Mouse (Mus musculus) lung, postnatal 0 days (tissue): ENCODE measurements around the gene Cbx8. TPM values are rescaled to one million over a fixed set of nuclear protein-coding genes. Genes with fewer than 3 reads are reported as not detected.

Experiments
- ATAC-seq: fragments of 200-750 bp; cut with Nextera tagmentation; 2 replicates; pipeline ENCODE4 v1.8.0; 2017; ENCODE audit warnings: moderate library complexity
- DNase-seq: peaks from one replicate; pipeline ENCODE4 v3.0.0-alpha.2; 2016; ENCODE audit warnings: low spot score
- H3K27ac ChIP-seq: fragments of 300-500 bp; sonication (generic); 2 replicates; pipeline ENCODE4 v1.5.1; 2014; ENCODE audit warnings: antibody characterized with exemption, mild to moderate bottlenecking, low read length, mixed read lengths
- H3K27me3 ChIP-seq: fragments of 300-500 bp; sonication (generic); replicated peaks from 2 replicates; pipeline ENCODE4 v1.6.1; 2014; ENCODE audit warnings: low read length, mixed read lengths; ENCODE audit not compliant: insufficient read depth
- H3K36me3 ChIP-seq: fragments of 300-500 bp; sonication (generic); 2 replicates; pipeline ENCODE4 v1.6.1; 2014; ENCODE audit warnings: low read length, mixed read lengths; ENCODE audit not compliant: insufficient read depth
- H3K4me1 ChIP-seq: fragments of 300-500 bp; sonication (generic); 2 replicates; pipeline ENCODE4 v1.6.1; 2014; ENCODE audit warnings: antibody characterized with exemption, low read depth, low read length, mixed read lengths; ENCODE audit not compliant: insufficient read depth
- H3K4me2 ChIP-seq: fragments of 300-500 bp; sonication (generic); replicated peaks from 2 replicates; pipeline ENCODE4 v1.6.1; 2014; ENCODE audit warnings: low read depth, mild to moderate bottlenecking, low read length, moderate library complexity, mixed read lengths
- H3K4me3 ChIP-seq: fragments of 300-500 bp; sonication (generic); 2 replicates; pipeline ENCODE4 v1.5.1; 2014; ENCODE audit warnings: low read depth, low read length
- H3K9ac ChIP-seq: fragments of 300-500 bp; sonication (generic); replicated peaks from 2 replicates; pipeline ENCODE4 v1.6.1; 2014; ENCODE audit warnings: low read depth, mild to moderate bottlenecking
- H3K9me3 ChIP-seq: fragments of 300-500 bp; sonication (generic); 2 replicates; pipeline ENCODE4 v1.6.1; 2016; ENCODE audit warnings: low read length, mixed read lengths
- CTCF ChIP-seq: IDR thresholded peaks from 2 replicates; pipeline ENCODE4 v1.5.1; 2016; ENCODE audit warnings: antibody characterized with exemption, mild to moderate bottlenecking
- EP300 ChIP-seq: IDR thresholded peaks from 2 replicates; pipeline ENCODE4 v1.6.1; 2016; ENCODE audit warnings: antibody characterized with exemption, mild to moderate bottlenecking, control low read depth
- WGBS: fragments of 180-500 bp; shearing (Covaris S2); extraction: QIAGEN DNeasy Blood & Tissue Kit; methylation state at CpG from one replicate; pipeline ENCODE4 v1.1.7; 2014; 5-methylcytosine and 5-hydroxymethylcytosine counted together
- polyA plus RNA-seq: library from polyadenylated mRNA; unstranded; fragments of >200 nt; fragmentation: Nextera tagmentation; extraction: Ambion mirVana; gene quantifications from 2 replicates; pipeline ENCODE4 v1.2.1, GENCODE M21; 2015

Gene Cbx8
- polyA plus RNA-seq, 1 experiment from 2014 or later = 9.4 TPM

DNA sequence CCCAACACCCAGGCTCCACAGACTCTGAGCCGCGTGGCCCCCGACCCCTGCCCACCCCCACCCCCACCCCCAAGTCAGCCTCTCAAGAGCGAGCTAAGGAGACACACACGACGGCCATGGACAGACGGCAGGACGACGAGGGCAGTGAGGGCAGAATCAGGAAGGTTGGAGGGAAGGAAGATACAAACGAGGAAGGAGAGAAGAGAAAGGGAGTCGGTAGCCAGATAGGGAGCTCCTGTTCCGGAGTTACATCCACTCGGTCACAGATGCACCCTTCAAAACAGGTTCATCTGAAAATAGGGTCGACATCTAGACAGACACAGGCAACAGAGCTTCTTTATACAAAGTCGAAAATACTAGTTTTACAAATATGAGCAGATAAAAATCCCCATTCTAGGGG is 4.3 kb downstream of the Cbx8 start:
- WGBS = 14% methylated on average over 15 of the region's 15 CpGs
- Histone ChIP-seq H3K4me2 (no peak overlapping the region), H3K36me3 (no peaks in the 10 kb centered on the region; the same call in 1 of the 2 replicates), H3K4me3 (no peak overlapping the region; the same call in 1 of the 2 replicates), H3K9ac (no peak overlapping the region), H3K4me1 (peaks cover 12% of the 10 kb centered on the region; the same call in 1 of the 2 replicates), H3K9me3 (no peaks in the 10 kb centered on the region), H3K27me3 (peaks cover 29% of the 10 kb centered on the region), H3K27ac (no peak overlapping the region)
- DNase-seq (no peak), ATAC-seq (no peak)
- TF ChIP-seq CTCF (no peak), EP300 (no peak)

GRCm38 (mm10) chr11:119035686-119036165 is 5.0 kb downstream of the Cbx8 start:
- no peaks in the 10 kb centered on the region; the same call in 1 of the 2 replicates for H3K36me3 ChIP-seq
- no peak overlapping the region for H3K27ac ChIP-seq
- no peak overlapping the region for H3K9ac ChIP-seq
- no peak overlapping the region for H3K4me3 ChIP-seq
- 16% methylated on average over 21 of the region's 21 CpGs for WGBS
- no peak for TF ChIP-seq CTCF
- TF ChIP-seq EP300 = no peak
- peaks cover 28% of the 10 kb centered on the region for H3K27me3 ChIP-seq
- no peak overlapping the region for H3K4me2 ChIP-seq
- DNase-seq = no peak
- ATAC-seq = no peak
- H3K4me1 ChIP-seq = 0 out of 2 replicates have a peak, but pooled peaks cover 10% of the 10 kb centered on the region
- no peaks in the 10 kb centered on the region for H3K9me3 ChIP-seq

DNA sequence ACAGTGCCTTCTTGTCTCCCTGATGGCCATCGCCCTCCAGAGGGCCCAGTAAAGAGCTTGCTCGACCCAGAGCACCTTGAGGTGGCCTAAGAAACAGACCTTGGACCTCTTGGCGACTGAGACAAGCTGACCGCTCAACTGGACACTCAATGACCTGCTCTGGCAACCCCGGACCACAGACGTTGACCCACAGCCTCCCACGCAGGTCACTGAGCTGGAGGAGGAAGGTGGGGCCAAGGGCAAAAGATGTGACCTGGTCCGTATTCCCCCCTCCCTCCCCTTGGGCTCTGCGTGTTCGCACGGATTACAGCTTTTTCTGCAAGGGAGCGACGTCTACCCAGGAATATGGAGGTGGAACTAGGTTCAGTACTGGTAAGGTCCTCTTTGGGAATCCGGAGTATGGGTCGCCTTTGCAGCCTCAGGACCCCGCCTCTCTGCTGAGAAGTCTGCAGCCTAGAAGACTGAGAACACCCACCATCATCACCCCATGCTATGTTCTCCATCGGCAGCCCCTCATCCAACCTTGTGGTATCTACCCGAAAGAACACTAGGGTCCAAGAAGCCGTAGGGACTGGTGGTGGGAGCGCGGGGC is 5.6 kb downstream of the Cbx8 start:
- whole genome bisulfite sequencing = 9% methylated on average over 21 of the region's 21 CpGs
- Histone ChIP-seq H3K9ac (no peak overlapping the region), H3K4me1 (0 out of 2 replicates have a peak, but pooled peaks cover 8% of the 10 kb centered on the region), H3K27me3 (peaks cover 28% of the 10 kb centered on the region), H3K4me2 (no peak overlapping the region), H3K36me3 (no peaks in the 10 kb centered on the region; the same call in 1 of the 2 replicates), H3K27ac (no peak overlapping the region), H3K9me3 (no peaks in the 10 kb centered on the region), H3K4me3 (no peak overlapping the region)
- DNase-seq = no peak
- no peak for ATAC-seq
- TF ChIP-seq CTCF (no peak), EP300 (no peak)

DNA sequence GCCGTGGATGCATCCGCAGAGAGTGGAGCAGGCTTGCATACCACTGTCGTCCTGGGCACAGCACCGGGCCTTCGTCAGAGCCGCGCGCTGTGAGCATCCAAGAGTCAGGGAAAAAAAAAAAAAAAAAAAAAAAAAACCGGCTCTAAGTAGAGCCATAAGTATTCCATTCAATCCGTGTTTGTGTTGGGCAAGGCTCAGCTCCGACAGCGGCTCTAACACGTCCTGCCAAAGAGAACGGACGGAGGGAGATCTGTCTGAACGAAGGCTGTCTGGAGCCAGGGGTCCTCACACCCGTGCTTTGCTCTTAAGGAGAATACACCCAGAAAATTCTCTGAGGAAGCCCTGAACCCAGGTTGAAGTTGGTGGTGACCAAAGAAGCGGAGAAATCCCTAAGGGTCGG is 6.1 kb downstream of the Cbx8 start:
- H3K4me1 ChIP-seq = 0 out of 2 replicates have a peak, but pooled peaks cover 6% of the 10 kb centered on the region
- H3K4me2 ChIP-seq = peak overlapping the region; percentile 25; the same call in 1 of the 2 replicates
- TF ChIP-seq EP300 (no peak), CTCF (no peak)
- ATAC-seq (peak; percentile 22), DNase-seq (peak; percentile 27)
- no peak overlapping the region for H3K27ac ChIP-seq
- H3K4me3 ChIP-seq = 0 out of 2 replicates have a peak overlapping the region, but pooled peaks have one; percentile 1
- H3K27me3 ChIP-seq = peaks cover 28% of the 10 kb centered on the region
- H3K9me3 ChIP-seq = no peaks in the 10 kb centered on the region
- H3K9ac ChIP-seq = no peak overlapping the region
- H3K36me3 ChIP-seq = no peaks in the 10 kb centered on the region; the same call in 1 of the 2 replicates
- 6% methylated on average over 19 of the region's 19 CpGs for WGBS

GRCm38 (mm10) chr11:119033874-119034558 is 6.8 kb downstream of the Cbx8 start:
- TF ChIP-seq CTCF (peak; percentile 93), EP300 (no peak)
- Histone ChIP-seq H3K4me3 (0 out of 2 replicates have a peak overlapping the region, but pooled peaks have one; percentile 1), H3K4me2 (peak overlapping the region; percentile 25), H3K9me3 (no peaks in the 10 kb centered on the region), H3K27ac (no peak overlapping the region), H3K9ac (no peak overlapping the region), H3K4me1 (0 out of 2 replicates have a peak, but pooled peaks cover 6% of the 10 kb centered on the region), H3K27me3 (peaks cover 28% of the 10 kb centered on the region), H3K36me3 (no peaks in the 10 kb centered on the region; the same call in 1 of the 2 replicates)
- ATAC-seq (peak; percentile 81), DNase-seq (peak; percentile 90)
- WGBS = 1% methylated on average over 26 of the region's 26 CpGs

GRCm38 (mm10) chr11:119026203-119026602 is 14.6 kb downstream of the Cbx8 start:
- Histone ChIP-seq H3K27ac (no peak overlapping the region), H3K9ac (no peak overlapping the region), H3K27me3 (no peaks in the 10 kb centered on the region), H3K36me3 (0 out of 2 replicates have a peak, but pooled peaks cover 7% of the 10 kb centered on the region), H3K4me2 (no peak overlapping the region), H3K9me3 (no peaks in the 10 kb centered on the region), H3K4me3 (no peak overlapping the region), H3K4me1 (peaks cover 8% of the 10 kb centered on the region)
- WGBS = 43% methylated on average over 12 of the region's 12 CpGs
- TF ChIP-seq EP300 (no peak), CTCF (no peak)
- DNase-seq (peak; percentile 54), ATAC-seq (no peak)
